Mouse (Mus musculus) CH12.LX (cell line): ENCODE measurements around the gene Zfp758.
"Not testable (repeated sequence)": the region's sequence is repeated elsewhere in the genome, so short reads cannot be mapped to it uniquely, and the experiment has no call there.

Experiments
- BHLHE40 ChIP-seq: IDR thresholded peaks from 2 replicates; pipeline ENCODE4 v1.6.1; 2011; ENCODE audit warnings: mild to moderate bottlenecking, low read depth, low read length, improper control_type of control experiment
- CTCF ChIP-seq, 2 experiments: IDR thresholded peaks in 1 of 2; conservative IDR thresholded peaks in 1 of 2; 2 replicates each; pipeline ENCODE4 v1.5.1; 2011 to 2012; ENCODE audit warnings: low read depth in 2 of 2, low read length in 2 of 2, improper control_type of control experiment in 1 of 2, inconsistent platforms in 1 of 2, mild to moderate bottlenecking in 1 of 2, moderate library complexity in 1 of 2
- ELF1 ChIP-seq: IDR thresholded peaks from 2 replicates; pipeline ENCODE4 v1.6.1; 2014; ENCODE audit warnings: low read depth, mild to moderate bottlenecking, inconsistent platforms, low read length, improper control_type of control experiment
- JUND ChIP-seq: conservative IDR thresholded peaks from 2 replicates; pipeline ENCODE4 v1.6.1; 2011; ENCODE audit warnings: low read depth, low read length, improper control_type of control experiment
- KAT2A ChIP-seq: IDR thresholded peaks from 2 replicates; pipeline ENCODE4 v1.6.1; 2012; ENCODE audit warnings: low read length, improper control_type of control experiment, inconsistent platforms; ENCODE audit not compliant: insufficient replicate concordance
- MXI1 ChIP-seq: IDR thresholded peaks from 2 replicates; pipeline ENCODE4 v1.6.1; 2011; ENCODE audit warnings: mild to moderate bottlenecking, low read depth, low read length, improper control_type of control experiment
- MYC ChIP-seq: IDR thresholded peaks from 2 replicates; pipeline ENCODE4 v1.6.1; 2011; ENCODE audit warnings: low read depth, mild to moderate bottlenecking, improper control_type of control experiment, low read length
- POLR2A ChIP-seq: IDR thresholded peaks from 2 replicates; pipeline ENCODE4 v1.6.1; 2011; ENCODE audit warnings: low read depth, mild to moderate bottlenecking, improper control_type of control experiment, low read length
- POLR2AphosphoS2 ChIP-seq: IDR thresholded peaks from 2 replicates; pipeline ENCODE4 v1.6.1; 2011; ENCODE audit warnings: low read depth, low read length, improper control_type of control experiment
- UBTF ChIP-seq: IDR thresholded peaks from 2 replicates; pipeline ENCODE4 v1.6.1; 2012; ENCODE audit warnings: low read depth, mild to moderate bottlenecking, inconsistent platforms, low read length, improper control_type of control experiment, moderate library complexity
- ZMIZ1 ChIP-seq: IDR thresholded peaks from 2 replicates; pipeline ENCODE4 v1.6.1; 2012; ENCODE audit warnings: low read depth, mild to moderate bottlenecking, inconsistent platforms, low read length, improper control_type of control experiment

GRCm38 (mm10) chr17:22314730-22315226 is 46.5 kb upstream of the Zfp758 start, which contains the start of gene CT030661.1:
- not testable (repeated sequence) for TF ChIP-seq KAT2A; CTCF (conservative IDR thresholded peaks at IDR 0.05 in 1 of 2, IDR thresholded peaks at IDR 0.05 in 1 of 2; ENCODE audit: low read depth in 2 of 2, low read length in 2 of 2); MYC; UBTF; BHLHE40; JUND; POLR2AphosphoS2
- TF ChIP-seq ELF1, result peak; percentile 87
- TF ChIP-seq POLR2A, result peak; percentile 75
- TF ChIP-seq ZMIZ1, result peak; percentile 69; the same call in 1 of the 2 replicates
- TF ChIP-seq MXI1, result 0 out of 2 replicates have a peak, but pooled peaks have one; percentile 24
